ENCODE assay signal across 7 mouse cellular contexts in the genomic region with DNA sequence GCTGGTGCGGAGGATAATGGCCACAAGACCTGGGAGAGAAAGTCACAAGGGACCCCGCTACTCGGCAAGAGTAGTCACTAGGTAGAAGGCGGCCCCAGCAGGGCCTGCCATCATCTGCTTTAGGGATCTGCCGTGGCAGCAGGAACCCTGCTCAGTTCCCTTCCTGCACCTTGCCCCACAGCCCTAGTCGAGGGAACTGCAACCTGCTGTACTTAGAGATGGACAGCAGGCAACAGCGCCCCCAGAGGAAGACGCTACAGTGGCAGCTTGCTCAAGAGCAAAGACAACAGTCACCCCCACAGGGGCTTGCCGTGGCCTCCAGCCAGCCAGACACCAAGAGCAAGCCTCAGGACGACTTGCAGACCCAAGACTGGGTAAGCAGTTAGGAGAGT. TPM values are rescaled to one million over a fixed set of nuclear protein-coding genes. Genes with fewer than 3 reads are reported as not detected.
DNase-seq lines count a peak whose midpoint lies in the region; ATAC-seq lines count a peak whose summit lies in the region.

No protein-coding gene starts in this region.

- peak overlapping the region; percentile 67 for H3K4me3 ChIP-seq in embryonic facial prominence, embryonic 10.5 days
- H3K4me3 ChIP-seq in limb, embryonic 10.5 days, result peak overlapping the region; percentile 62
- H3K4me3 ChIP-seq in midbrain, embryonic 13.5 days (replicated peaks), result peak overlapping the region; percentile 52

- peak overlapping the region; percentile 79 for H3K9ac ChIP-seq in midbrain, embryonic 13.5 days (replicated peaks)

- no peaks in the 10 kb centered on the region for H3K27me3 ChIP-seq in embryonic facial prominence, embryonic 10.5 days (replicated peaks; ENCODE audit: low read depth, poor library complexity, severe bottlenecking)
- H3K27me3 ChIP-seq in limb, embryonic 10.5 days (ENCODE audit: low read depth, poor library complexity, severe bottlenecking), result no peaks in the 10 kb centered on the region
- no peaks in the 10 kb centered on the region for H3K27me3 ChIP-seq in midbrain, embryonic 13.5 days

- ATAC-seq in granulocyte monocyte progenitor cell, adult 5-6 weeks (replicated peaks; ENCODE audit: poor library complexity, severe bottlenecking), result peak; percentile 92
- peak; percentile 79 for ATAC-seq in midbrain, embryonic 13.5 days

- DNase-seq in adrenal gland, postnatal 10 days, result peak; percentile 90
- peak; percentile 89 for DNase-seq in embryonic facial prominence, embryonic 10.5 days (ENCODE audit: low spot score)
- DNase-seq in kidney, adult 11 months, result peak; percentile 87
- DNase-seq in limb, embryonic 10.5 days (ENCODE audit: low spot score), result peak; percentile 87
- peak; percentile 79 for DNase-seq in spleen, adult 12 weeks (ENCODE audit: low spot score)

- no peaks in the 10 kb centered on the region for H3K9me3 ChIP-seq in embryonic facial prominence, embryonic 10.5 days
- no peaks in the 10 kb centered on the region for H3K9me3 ChIP-seq in limb, embryonic 10.5 days (replicated peaks)
- no peaks in the 10 kb centered on the region for H3K9me3 ChIP-seq in midbrain, embryonic 13.5 days

- H3K36me3 ChIP-seq in embryonic facial prominence, embryonic 10.5 days (replicated peaks), result peaks cover 22% of the 10 kb centered on the region
- peaks cover 19% of the 10 kb centered on the region for H3K36me3 ChIP-seq in limb, embryonic 10.5 days
- peaks cover 21% of the 10 kb centered on the region for H3K36me3 ChIP-seq in midbrain, embryonic 13.5 days

- H3K4me2 ChIP-seq in midbrain, embryonic 13.5 days (replicated peaks), result peak overlapping the region; percentile 96

- peak overlapping the region; percentile 89 for H3K27ac ChIP-seq in embryonic facial prominence, embryonic 10.5 days (replicated peaks)
- peak overlapping the region; percentile 88 for H3K27ac ChIP-seq in limb, embryonic 10.5 days
- peak overlapping the region; percentile 95 for H3K27ac ChIP-seq in midbrain, embryonic 13.5 days

- 5% methylated on average over 10 of the region's 10 CpGs for WGBS in embryonic facial prominence, embryonic 10.5 days
- WGBS in limb, embryonic 10.5 days, result 6% methylated on average over 10 of the region's 10 CpGs
- 2% methylated on average over 10 of the region's 10 CpGs for WGBS in midbrain, embryonic 13.5 days

- H3K4me1 ChIP-seq in embryonic facial prominence, embryonic 10.5 days, result peaks cover 27% of the 10 kb centered on the region
- peaks cover 23% of the 10 kb centered on the region for H3K4me1 ChIP-seq in limb, embryonic 10.5 days
- peaks cover 25% of the 10 kb centered on the region for H3K4me1 ChIP-seq in midbrain, embryonic 13.5 days (replicated peaks)

RNA-seq across cellular contexts. Expression of gene Tex22, which starts 0.8 kb away (rescaled TPM):
- not detected for total RNA-seq in adrenal gland, postnatal 10 days (2021)
- not detected in 2 replicates for polyA plus RNA-seq in embryonic facial prominence, embryonic 10.5 days (2016; fragmentation: Nextera tagmentation; extraction: Ambion mirVana)
- total RNA-seq in granulocyte monocyte progenitor cell, adult 5-6 weeks (2014; fragmentation: Nextera tagmentation), result not detected in 2 replicates
- not detected in 2 replicates for total RNA-seq in granulocyte monocyte progenitor cell, adult 5-6 weeks (2017)
- polyA plus RNA-seq in limb, embryonic 10.5 days (2016; fragmentation: Nextera tagmentation; extraction: Ambion mirVana), result 0.18 and 0.21 TPM in 2 replicates
- 0.20 TPM in 1 of 2 replicates, not detected in the other for polyA plus RNA-seq in midbrain, embryonic 13.5 days (2015; fragmentation: Nextera tagmentation; extraction: Ambion mirVana)

RNA-seq across cellular contexts. Expression of gene Mta1, which starts 23.0 kb away (rescaled TPM):
- 10 to 100 TPM; 78.1 to 85.9 TPM for total RNA-seq in adrenal gland, postnatal 10 days (2021)
- polyA plus RNA-seq in embryonic facial prominence, embryonic 10.5 days (2016; fragmentation: Nextera tagmentation; extraction: Ambion mirVana), result 20.3 and 21.0 TPM in 2 replicates
- total RNA-seq in granulocyte monocyte progenitor cell, adult 5-6 weeks (2014; fragmentation: Nextera tagmentation), result 73.6 and 85.1 TPM in 2 replicates
- total RNA-seq in granulocyte monocyte progenitor cell, adult 5-6 weeks (2017), result 21.0 and 27.6 TPM in 2 replicates
- polyA plus RNA-seq in limb, embryonic 10.5 days (2016; fragmentation: Nextera tagmentation; extraction: Ambion mirVana), result 22.9 and 25.9 TPM in 2 replicates
- 17.2 and 17.4 TPM in 2 replicates for polyA plus RNA-seq in midbrain, embryonic 13.5 days (2015; fragmentation: Nextera tagmentation; extraction: Ambion mirVana)

Comparison
In these comparisons a context has a peak if more than half of its experiments do, and no peak if none do; other contexts are left out.
1. Peak in every context shown above with its lines: DNase-seq, ATAC-seq, H3K4me3 ChIP-seq and H3K27ac ChIP-seq.